Mouse (Mus musculus) heart, adult 11 months (tissue): ENCODE data around the gene Gtf2b.

ENCODE experiments used
- DNase-seq: peaks from one replicate; pipeline ENCODE4 v3.0.0; 2022

Gene Gtf2b

GRCm38 (mm10) chr3:142823606-142824005 is 58.8 kb downstream of the Gtf2b start:
- DNase-seq, result no peak

- no peak for DNase-seq
Measured at GRCm38 (mm10) chr3:142826449-142827146, 61.8 kb downstream of the Gtf2b start.

- DNase-seq, result no peak
Measured at GRCm38 (mm10) chr3:142832910-142833309, 68.1 kb downstream of the Gtf2b start.
